ENCODE assay signal across 23 mouse cellular contexts in the genomic region with DNA sequence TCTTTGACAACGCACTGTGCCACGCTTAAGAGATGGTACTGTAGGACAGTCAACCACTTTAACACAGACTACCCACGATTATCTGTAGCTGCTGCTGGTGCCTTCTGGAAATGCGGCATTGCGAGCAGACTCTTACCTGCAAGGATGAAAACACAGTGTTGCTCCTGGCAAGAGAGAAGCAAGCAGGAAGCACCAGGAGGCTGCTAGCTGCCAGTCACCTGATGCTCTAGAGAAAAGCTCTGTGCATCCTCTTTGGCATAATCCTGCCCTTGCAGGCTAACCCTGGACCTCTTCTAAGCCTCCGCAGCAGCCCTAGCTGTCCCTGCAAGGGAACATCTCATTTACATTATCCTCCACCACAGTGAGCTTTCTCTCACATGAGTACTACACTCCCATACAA. TPM values are rescaled to one million over a fixed set of nuclear protein-coding genes. Genes with fewer than 3 reads are reported as not detected.
DNase-seq lines count a peak whose midpoint lies in the region; ATAC-seq and TF ChIP-seq lines count a peak whose summit lies in the region.
"Had no signal": no experiment of that assay in that cellular context is flagged by ENCODE, and none has a peak within 500 bp of the region (broad histone marks: within the 10 kb centered on the region; RNA-seq: fewer than 3 reads in every experiment).

No protein-coding gene starts in this region.

- no peak overlapping the region for H3K4me3 ChIP-seq in kidney, adult 2 months (ENCODE audit: insufficient read depth, low read depth, low read length)
- H3K4me3 ChIP-seq in kidney, embryonic 16.5 days (ENCODE audit: low read length) = no peak overlapping the region
- no peak overlapping the region for H3K4me3 ChIP-seq in brown adipose tissue, adult 24 weeks (ENCODE audit: insufficient read depth, low read depth, low read length)
- H3K4me3 ChIP-seq in myocyte = no peak overlapping the region
- H3K4me3 ChIP-seq: embryonic facial prominence, embryonic 12.5 days; erythroblast, embryonic 14.5 days; forebrain, embryonic 12.5 days; heart, embryonic 10.5 days; hindbrain, embryonic 15.5 days; intestine, embryonic 15.5 days; layer of hippocampus, adult 2 months; liver, embryonic 13.5 days; midbrain, embryonic 12.5 days had no signal

- 88% methylated on average over 6 of the region's 6 CpGs for WGBS in kidney, adult 2 months
- 92% methylated on average over 6 of the region's 6 CpGs for WGBS in kidney, embryonic 16.5 days

- H3K27me3 ChIP-seq in kidney, adult 2 months (replicated peaks; ENCODE audit: control insufficient read depth, insufficient read depth, low read length) = no peaks in the 10 kb centered on the region
- no peaks in the 10 kb centered on the region for H3K27me3 ChIP-seq in kidney, embryonic 16.5 days (ENCODE audit: insufficient read depth, low read length)
- H3K27me3 ChIP-seq in myocyte (ENCODE audit: control insufficient read depth, insufficient read depth, insufficient read length) = no peaks in the 10 kb centered on the region
- H3K27me3 ChIP-seq: embryonic facial prominence, embryonic 12.5 days; forebrain, embryonic 12.5 days; hindbrain, embryonic 15.5 days; intestine, embryonic 15.5 days; liver, embryonic 13.5 days had no signal

- no peaks in the 10 kb centered on the region for H3K79me2 ChIP-seq in myocyte (ENCODE audit: control insufficient read depth, insufficient read depth)

- H3K9me3 ChIP-seq in kidney, embryonic 16.5 days (ENCODE audit: low read length) = no peaks in the 10 kb centered on the region
- H3K9me3 ChIP-seq: embryonic facial prominence, embryonic 12.5 days; forebrain, embryonic 12.5 days; heart, embryonic 10.5 days; hindbrain, embryonic 15.5 days; intestine, embryonic 15.5 days; liver, embryonic 13.5 days; midbrain, embryonic 12.5 days had no signal

- TF ChIP-seq CTCF in kidney, adult 2 months (conservative IDR thresholded peaks at IDR 0.05; ENCODE audit: insufficient read depth, insufficient read length, low read depth, low read length) = no peak

- TF ChIP-seq POLR2A in kidney, adult 2 months (IDR thresholded peaks at IDR 0.05; ENCODE audit: low read depth, low read length) = no peak
- TF ChIP-seq POLR2A in myocyte (IDR thresholded peaks at IDR 0.05; ENCODE audit: insufficient read length, low read depth) = no peak

- H3K4me2 ChIP-seq in kidney, embryonic 16.5 days (replicated peaks; ENCODE audit: low read depth, low read length) = no peak overlapping the region
- H3K4me2 ChIP-seq in myocyte (ENCODE audit: low read depth) = peak overlapping the region; percentile 78
- H3K4me2 ChIP-seq: embryonic facial prominence, embryonic 12.5 days; forebrain, embryonic 12.5 days; hindbrain, embryonic 15.5 days; intestine, embryonic 15.5 days; liver, embryonic 13.5 days; midbrain, embryonic 12.5 days had no signal

- no peak overlapping the region for H3K9ac ChIP-seq in kidney, embryonic 16.5 days (replicated peaks; ENCODE audit: low read length)
- H3K9ac ChIP-seq: embryonic facial prominence, embryonic 12.5 days; forebrain, embryonic 12.5 days; hindbrain, embryonic 15.5 days; intestine, embryonic 15.5 days; liver, embryonic 13.5 days; midbrain, embryonic 12.5 days had no signal

- H3K36me3 ChIP-seq in kidney, adult 2 months (ENCODE audit: control insufficient read depth, insufficient read depth, low read length) = peaks cover 2% of the 10 kb centered on the region; the same call in 1 of the 2 replicates
- H3K36me3 ChIP-seq in kidney, embryonic 16.5 days (ENCODE audit: insufficient read depth, low read length) = peaks cover 18% of the 10 kb centered on the region
- H3K36me3 ChIP-seq in myocyte (ENCODE audit: control insufficient read depth, insufficient read depth) = peaks cover 7% of the 10 kb centered on the region

- no peak overlapping the region for H3ac ChIP-seq in myocyte (ENCODE audit: control insufficient read depth, insufficient read length)

- H3K4me1 ChIP-seq in kidney, adult 2 months (ENCODE audit: control insufficient read depth, insufficient read depth, low read length) = peaks cover 26% of the 10 kb centered on the region; the same call in 1 of the 2 replicates
- no peaks in the 10 kb centered on the region for H3K4me1 ChIP-seq in kidney, embryonic 16.5 days (ENCODE audit: insufficient read depth, low read length)
- H3K4me1 ChIP-seq in brown adipose tissue, adult 24 weeks (ENCODE audit: control insufficient read depth, insufficient read depth, insufficient read length, low read length) = peaks cover 47% of the 10 kb centered on the region
- H3K4me1 ChIP-seq: heart, embryonic 10.5 days; hindbrain, embryonic 15.5 days; intestine, embryonic 15.5 days; liver, embryonic 13.5 days had no signal

- peak overlapping the region; percentile 39; the same call in 1 of the 2 replicates for H3K27ac ChIP-seq in kidney, adult 2 months (ENCODE audit: insufficient read depth, low read depth, low read length)
- no peak overlapping the region for H3K27ac ChIP-seq in kidney, embryonic 16.5 days (ENCODE audit: low read length)
- peak overlapping the region; percentile 93 for H3K27ac ChIP-seq in brown adipose tissue, adult 24 weeks (replicated peaks; ENCODE audit: low read depth, low read length)
- H3K27ac ChIP-seq: embryonic facial prominence, embryonic 12.5 days; forebrain, embryonic 12.5 days; heart, embryonic 10.5 days; hindbrain, embryonic 15.5 days; intestine, embryonic 15.5 days; layer of hippocampus, adult 2 months; liver, embryonic 13.5 days; midbrain, embryonic 12.5 days had no signal

- DNase-seq in cerebellum, adult 18-20 months = peak; percentile 55 to 60
- DNase-seq in kidney, adult 2 months = no peak
- no peak for DNase-seq in c-Kit-positive CD71-positive TER-119-positive erythroid progenitor cells, embryonic 14.5 days (ENCODE audit: low spot score)
- DNase-seq in T-cell, adult 2 months (ENCODE audit: low spot score) = no peak
- DNase-seq: adrenal gland, postnatal 36 days; liver, embryonic 13.5 days; lung, adult 2 months; lung, postnatal 14 days; right cerebral cortex, adult 18-20 months; thymus, adult 18-20 months had no signal

- ATAC-seq in cerebellum, adult (ENCODE audit: insufficient number of reproducible peaks, low FRiP score, low TSS enrichment) = no peak
- ATAC-seq in kidney, embryonic 16.5 days (ENCODE audit: low FRiP score, low TSS enrichment) = no peak
- ATAC-seq: intestine, embryonic 15.5 days had no signal

TF ChIP-seq in myocyte, 11 proteins besides CTCF, POLR2A, EP300 and RAD21:
- TF ChIP-seq TCF3 (IDR thresholded peaks at IDR 0.05; ENCODE audit: insufficient read length, low read depth) (no peak), E2F4 (IDR thresholded peaks at IDR 0.05; ENCODE audit: insufficient read depth) (no peak), USF1 (IDR thresholded peaks at IDR 0.05; ENCODE audit: low read depth) (no peak), CEBPB (IDR thresholded peaks at IDR 0.05; ENCODE audit: insufficient read depth, poor library complexity, severe bottlenecking) (no peak), TCF12 (IDR thresholded peaks at IDR 0.05; ENCODE audit: insufficient read depth, poor library complexity, severe bottlenecking) (no peak), SRF (IDR thresholded peaks at IDR 0.05; ENCODE audit: control insufficient read depth, insufficient read length, low read depth) (no peak), MAX (IDR thresholded peaks at IDR 0.05; ENCODE audit: low read depth) (no peak), REST (IDR thresholded peaks at IDR 0.05; ENCODE audit: insufficient read depth, insufficient read length) (no peak), POLR2AphosphoS2 (IDR thresholded peaks at IDR 0.05; ENCODE audit: insufficient read length, low read depth) (no peak), MYOG (IDR thresholded peaks at IDR 0.05; ENCODE audit: control insufficient read depth in 1 of 3, insufficient read depth in 1 of 3, insufficient read length in 2 of 3, low read depth in 2 of 3) (no peak), MYOD1 (IDR thresholded peaks at IDR 0.05; ENCODE audit: control insufficient read depth in 1 of 3, insufficient read length in 2 of 3, low read depth in 2 of 3) (no peak)

RNA-seq across cellular contexts. Expression of a gene that starts 1.8 kb away (rescaled TPM):
- polyA plus RNA-seq in kidney, adult 2 months (2012; rRNA removed) = 2.6 TPM in 2 replicates
- 0.48 and 0.65 TPM in 2 replicates for polyA plus RNA-seq in kidney, embryonic 16.5 days (2015; fragmentation: Nextera tagmentation; extraction: Ambion mirVana)
- 0.71 TPM in 1 of 2 replicates, not detected in the other for polyA plus RNA-seq in brown adipose tissue, adult 24 weeks (2012; ENCODE audit: insufficient read depth, insufficient read length, missing spikeins)
- polyA plus RNA-seq in myocyte (2012; fragmentation: generic; extraction: Trizol) = 0.26 TPM
- polyA plus RNA-seq: heart, postnatal 0 days had no signal

RNA-seq across cellular contexts. Expression of a gene that starts 41.2 kb away (rescaled TPM):
- polyA plus RNA-seq in kidney, adult 2 months (2012; rRNA removed) = 9.6 and 10.3 TPM in 2 replicates
- 42.0 and 42.6 TPM in 2 replicates for polyA plus RNA-seq in kidney, embryonic 16.5 days (2015; fragmentation: Nextera tagmentation; extraction: Ambion mirVana)
- 4.3 and 5.6 TPM in 2 replicates for polyA plus RNA-seq in brown adipose tissue, adult 24 weeks (2012; ENCODE audit: insufficient read depth, insufficient read length, missing spikeins)
- polyA plus RNA-seq in myocyte (2012; fragmentation: generic; extraction: Trizol) = 13.7 TPM

Comparison
In these comparisons a context has a peak if more than half of its experiments do, and no peak if none do; other contexts are left out.
1. DNase-seq: peak in cerebellum, adult 18-20 months (2 of 2); none in kidney, adult 2 months (single experiment), c-Kit-positive CD71-positive TER-119-positive erythroid progenitor cells, embryonic 14.5 days (single experiment) and T-cell, adult 2 months (single experiment).